Mouse (Mus musculus): ENCODE measurements around the gene Nckap5.

Gene Nckap5

GRCm38 (mm10) chr1:126377339-126377980, 453.1 kb downstream of the Nckap5 start:
- DNase-seq (ENCODE audit: low read depth, low spot score) = peak; percentile 74

DNA sequence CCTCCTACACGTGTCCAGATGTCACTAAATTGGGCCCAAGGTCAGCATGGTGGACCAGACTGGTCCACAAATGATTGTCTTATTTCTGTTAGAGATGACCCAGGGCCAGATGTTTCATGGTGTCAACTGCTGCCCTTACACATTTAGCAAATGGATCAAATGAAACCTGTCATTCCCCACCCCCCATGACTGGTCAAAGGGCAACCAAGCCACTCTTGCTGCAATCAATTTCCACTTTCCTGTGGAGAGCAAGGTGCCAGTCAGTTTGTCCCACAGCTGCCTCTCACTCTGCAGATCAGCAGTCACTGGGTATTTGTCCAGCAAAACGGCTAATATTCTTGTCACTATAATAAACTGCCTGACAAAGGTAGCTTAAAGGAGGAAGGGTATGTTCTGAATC, 463.9 kb downstream of the Nckap5 start:
- DNase-seq (ENCODE audit: low read depth, low spot score) = no peak

DNA sequence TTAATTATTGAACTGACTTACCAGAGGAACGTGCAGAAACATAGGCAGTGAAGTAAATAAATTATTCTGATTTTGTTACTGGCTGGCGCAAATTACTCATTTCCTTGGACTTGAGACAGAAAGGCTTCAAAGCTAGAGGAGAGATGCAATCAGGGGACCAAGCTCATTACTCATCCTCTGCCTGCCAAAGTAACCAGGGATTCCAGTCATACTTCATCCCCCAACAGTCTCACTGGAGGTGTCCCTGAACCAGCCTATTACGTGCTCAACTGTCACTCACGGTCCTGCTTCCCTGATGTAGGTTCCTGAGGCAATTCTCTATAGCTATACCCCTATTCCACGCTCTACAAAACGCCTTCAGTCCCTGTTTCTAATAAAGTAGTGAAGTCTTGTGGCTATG, 466.0 kb downstream of the Nckap5 start:
- DNase-seq (ENCODE audit: low read depth, low spot score) = peak; percentile 30

GRCm38 (mm10) chr1:126360531-126361220, 469.9 kb downstream of the Nckap5 start:
- no peak for DNase-seq (ENCODE audit: low read depth, low spot score)

GRCm38 (mm10) chr1:126360111-126360510, 470.5 kb downstream of the Nckap5 start:
- no peak for DNase-seq (ENCODE audit: low read depth, low spot score)

DNA sequence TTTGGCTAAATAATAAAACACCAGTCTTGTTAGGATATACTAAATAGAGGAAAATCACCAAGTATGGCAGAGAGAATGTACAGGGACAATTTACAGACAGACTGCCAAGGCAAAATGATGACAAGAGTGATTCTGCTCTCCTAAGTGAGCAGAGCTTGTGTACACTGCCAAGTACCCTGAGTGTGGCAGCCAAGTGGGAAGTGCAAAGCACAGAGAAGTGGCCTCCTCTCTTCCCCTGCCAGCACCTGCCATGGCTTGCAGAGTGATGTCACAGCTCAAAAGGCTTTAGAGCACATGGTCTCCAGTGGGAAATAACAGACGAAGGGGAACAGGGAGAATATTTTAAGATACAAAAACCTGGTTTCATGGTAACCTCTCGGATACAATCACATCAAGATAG, 488.8 kb downstream of the Nckap5 start:
- DNase-seq (ENCODE audit: low read depth, low spot score) = peak; percentile 33

- DNase-seq (ENCODE audit: low read depth, low spot score) = no peak
Observed at GRCm38 (mm10) chr1:126339250-126339649, 491.3 kb downstream of the Nckap5 start.

GRCm38 (mm10) chr1:126334202-126334601, 496.4 kb downstream of the Nckap5 start:
- no peak for DNase-seq (ENCODE audit: low read depth, low spot score)

GRCm38 (mm10) chr1:126332026-126332425, 498.6 kb downstream of the Nckap5 start:
- peak; percentile 88 for DNase-seq (ENCODE audit: low read depth, low spot score)

- DNase-seq (ENCODE audit: low read depth, low spot score) = peak; percentile 46
Observed at GRCm38 (mm10) chr1:126320696-126321095, 509.9 kb downstream of the Nckap5 start.

- peak; percentile 56 for DNase-seq (ENCODE audit: low read depth, low spot score)
Observed at GRCm38 (mm10) chr1:126317874-126318607, 512.6 kb downstream of the Nckap5 start.

DNA sequence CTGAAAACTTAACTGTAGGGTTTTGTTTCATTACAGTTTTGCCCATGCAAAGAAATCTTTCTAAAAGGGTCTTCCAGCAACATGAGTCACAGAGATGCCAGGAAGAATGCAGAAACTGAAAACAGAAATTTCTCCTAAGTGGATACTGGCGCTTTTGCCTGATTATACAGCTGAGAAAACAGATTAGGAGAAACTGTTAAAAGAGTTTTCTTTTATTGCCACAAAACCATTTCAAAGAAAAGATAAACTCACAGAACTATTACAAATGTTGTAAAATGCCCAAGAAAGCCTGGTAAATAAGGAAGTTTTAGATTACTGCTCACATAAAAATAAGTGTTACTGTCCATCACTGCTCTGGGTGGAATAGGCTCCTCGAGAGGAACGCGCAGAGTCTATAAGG, 513.3 kb downstream of the Nckap5 start:
- DNase-seq (ENCODE audit: low read depth, low spot score) = no peak

DNA sequence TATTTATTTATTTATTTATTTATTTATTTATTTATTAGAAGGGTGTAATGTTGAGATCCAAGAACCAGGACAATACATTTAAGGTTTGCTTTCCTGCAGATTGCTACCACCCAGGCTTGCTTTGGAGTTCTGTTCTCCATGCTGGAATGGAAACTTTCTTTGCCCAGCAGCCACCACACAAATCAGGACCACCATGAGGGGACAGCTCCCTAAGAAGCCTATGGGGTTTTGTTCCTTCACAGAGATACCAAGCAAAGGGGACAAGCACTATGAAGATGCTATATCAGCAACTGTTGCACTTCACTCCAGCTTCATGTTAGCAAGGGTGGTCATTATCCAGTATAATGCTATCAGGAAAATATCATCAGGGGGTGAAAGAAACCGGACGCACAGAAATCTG, 513.7 kb downstream of the Nckap5 start:
- DNase-seq (ENCODE audit: low read depth, low spot score) = no peak

DNA sequence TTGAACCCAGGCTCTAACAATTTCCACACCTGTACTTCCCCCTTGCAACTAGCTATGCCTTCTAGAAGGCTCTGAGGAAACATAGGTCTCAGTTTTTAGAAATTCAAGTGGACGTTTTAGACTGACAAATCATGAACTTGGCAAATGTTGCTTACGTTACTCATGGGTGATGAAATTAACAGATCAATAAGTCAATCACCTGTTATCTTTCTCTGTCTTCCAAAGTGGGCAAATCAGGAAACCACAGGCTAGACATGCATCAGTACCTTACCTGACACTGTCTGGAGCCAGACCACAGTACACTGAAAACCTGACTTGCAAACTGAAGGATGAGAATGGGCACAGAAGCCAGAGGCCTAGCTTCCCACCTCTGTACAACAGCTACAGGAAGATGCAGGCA, 529.5 kb downstream of the Nckap5 start:
- DNase-seq (ENCODE audit: low read depth, low spot score) = no peak

DNA sequence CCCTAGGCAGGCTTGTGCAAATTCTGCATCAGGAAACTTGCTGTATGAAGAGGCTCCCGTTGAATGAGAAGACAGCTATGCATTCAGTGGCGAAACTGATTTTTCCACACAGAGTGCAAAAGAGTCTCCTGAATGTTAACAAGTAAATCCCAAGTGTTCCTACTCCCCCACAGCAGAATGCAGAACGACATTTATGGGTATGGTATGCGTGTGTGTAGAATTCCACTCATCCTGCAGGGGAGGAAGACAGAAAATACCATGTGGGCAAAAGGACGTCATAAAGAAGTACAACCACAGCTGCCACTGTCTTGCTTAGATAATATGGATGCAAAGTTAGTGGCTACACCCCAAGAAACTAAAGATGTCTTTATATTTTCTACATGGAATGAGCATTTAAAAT, 565.7 kb downstream of the Nckap5 start:
- DNase-seq (ENCODE audit: low read depth, low spot score) = peak; percentile 76

DNA sequence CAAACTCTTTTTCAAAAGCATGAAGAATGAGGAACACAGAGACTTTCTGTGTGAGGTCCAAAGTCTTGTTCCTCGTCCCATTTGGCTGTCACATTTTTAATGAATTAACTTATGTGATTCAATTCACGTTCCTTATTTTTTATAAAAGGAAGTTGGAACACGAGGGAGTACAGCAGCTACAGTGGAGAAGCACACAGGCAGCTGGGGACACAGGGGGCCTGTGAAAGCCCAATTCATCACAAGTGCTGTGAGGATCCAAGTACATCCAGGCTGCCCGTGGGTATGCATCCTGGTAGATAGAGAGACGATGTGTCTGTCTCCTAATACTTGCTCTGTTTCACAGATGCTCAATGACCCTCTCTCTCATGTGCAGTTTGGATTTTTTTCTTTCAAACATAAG, 576.2 kb downstream of the Nckap5 start:
- DNase-seq (ENCODE audit: low read depth, low spot score) = peak; percentile 26

- DNase-seq (ENCODE audit: low read depth, low spot score) = no peak
Observed at GRCm38 (mm10) chr1:126253934-126254333, 576.7 kb downstream of the Nckap5 start.

GRCm38 (mm10) chr1:126233196-126233595, 597.4 kb downstream of the Nckap5 start:
- DNase-seq (ENCODE audit: low read depth, low spot score) = no peak

DNA sequence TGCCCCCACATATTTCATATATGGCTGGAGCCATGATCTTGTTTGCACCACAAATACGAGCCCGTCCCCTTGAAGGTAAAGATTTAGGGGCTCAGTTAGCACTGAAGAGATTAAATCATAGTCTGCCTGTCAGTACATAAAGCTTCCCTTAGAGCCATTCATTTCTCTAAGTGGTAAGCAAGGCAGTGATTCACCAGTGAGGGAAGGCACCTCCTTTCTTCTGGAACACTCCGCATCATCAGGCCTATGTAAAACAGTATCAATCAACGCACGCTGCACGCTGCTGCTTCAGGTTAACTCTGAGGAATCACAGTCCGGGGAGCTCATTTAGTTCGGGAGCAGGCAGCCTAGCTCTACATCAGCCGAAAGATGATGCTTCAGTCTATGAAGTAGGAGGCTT, 599.4 kb downstream of the Nckap5 start:
- no peak for DNase-seq (ENCODE audit: low read depth, low spot score)

- DNase-seq (ENCODE audit: low read depth, low spot score) = peak; percentile 33
Observed at GRCm38 (mm10) chr1:126210212-126210611, 620.4 kb downstream of the Nckap5 start.

GRCm38 (mm10) chr1:126209743-126210142, 620.9 kb downstream of the Nckap5 start:
- no peak for DNase-seq (ENCODE audit: low read depth, low spot score)

DNA sequence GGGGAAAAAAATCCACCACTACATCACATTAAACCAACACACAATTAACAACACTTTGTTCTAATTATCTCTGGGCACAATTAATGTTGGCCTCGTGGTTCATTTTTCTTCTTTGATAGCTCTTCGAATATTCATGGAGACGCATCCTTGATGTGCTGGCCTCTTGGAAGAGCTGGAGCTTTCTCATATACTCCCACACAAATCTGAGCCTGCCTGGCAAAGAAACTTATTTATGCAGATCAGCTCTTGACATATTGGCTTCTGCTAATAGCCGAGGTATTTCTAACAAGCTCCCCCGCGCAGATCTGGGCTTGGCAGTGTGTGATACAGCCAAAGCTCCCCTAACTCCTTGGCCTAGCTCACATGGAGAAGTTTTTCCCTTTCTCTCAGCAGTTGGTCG, 621.5 kb downstream of the Nckap5 start:
- DNase-seq (ENCODE audit: low read depth, low spot score) = peak; percentile 60

GRCm38 (mm10) chr1:126196937-126197336, 633.7 kb downstream of the Nckap5 start:
- DNase-seq (ENCODE audit: low read depth, low spot score) = no peak

Measured in brain, adult 2 months (tissue).